Mouse (Mus musculus) ES-E14 (cell line): ENCODE data around the gene Rfxap.

Source experiments
- CHD2 ChIP-seq: IDR thresholded peaks from 2 replicates; pipeline ENCODE4 v1.6.1; 2014; ENCODE audit warnings: mild to moderate bottlenecking, low read depth, low read length, inconsistent platforms
- HCFC1 ChIP-seq: IDR thresholded peaks from 2 replicates; pipeline ENCODE4 v1.6.1; 2012; ENCODE audit warnings: low read length, inconsistent platforms, borderline replicate concordance; ENCODE audit not compliant: insufficient read depth
- MAFK ChIP-seq: IDR thresholded peaks from 2 replicates; pipeline ENCODE4 v1.6.1; 2014; ENCODE audit warnings: mild to moderate bottlenecking, low read depth, low read length, inconsistent platforms; ENCODE audit not compliant: insufficient read depth
- ZC3H11A ChIP-seq: IDR thresholded peaks from 2 replicates; pipeline ENCODE4 v1.6.1; 2012; ENCODE audit warnings: low read depth, mild to moderate bottlenecking, inconsistent platforms, low read length, borderline replicate concordance
- ZNF384 ChIP-seq: IDR thresholded peaks from 2 replicates; pipeline ENCODE4 v1.6.1; 2012; ENCODE audit warnings: low read depth, low read length, inconsistent platforms

DNA sequence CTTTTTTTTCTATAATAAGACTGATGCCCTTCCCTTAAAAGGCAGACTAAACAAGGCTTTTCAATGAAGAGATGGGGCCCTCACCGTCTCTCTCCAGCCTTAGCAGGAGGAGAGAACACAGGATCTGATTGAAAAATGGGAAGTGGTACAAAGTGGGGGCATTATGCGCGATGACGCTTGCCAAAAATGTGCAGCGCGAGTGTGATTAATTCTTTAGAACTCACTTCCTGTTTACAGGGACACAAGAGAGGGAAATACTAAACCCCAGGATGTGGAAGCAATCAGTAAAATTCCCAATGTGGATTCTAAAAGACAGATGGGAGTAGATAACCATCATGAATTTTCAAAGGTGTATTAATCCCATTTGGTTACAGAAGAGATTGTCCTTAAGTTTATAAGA, 7.0 kb upstream of the Rfxap start:
- TF ChIP-seq ZNF384 (no peak), ZC3H11A (no peak), CHD2 (no peak), HCFC1 (no peak), MAFK (no peak)
